Mouse (Mus musculus): ENCODE data around the gene Gm20388.

DNA sequence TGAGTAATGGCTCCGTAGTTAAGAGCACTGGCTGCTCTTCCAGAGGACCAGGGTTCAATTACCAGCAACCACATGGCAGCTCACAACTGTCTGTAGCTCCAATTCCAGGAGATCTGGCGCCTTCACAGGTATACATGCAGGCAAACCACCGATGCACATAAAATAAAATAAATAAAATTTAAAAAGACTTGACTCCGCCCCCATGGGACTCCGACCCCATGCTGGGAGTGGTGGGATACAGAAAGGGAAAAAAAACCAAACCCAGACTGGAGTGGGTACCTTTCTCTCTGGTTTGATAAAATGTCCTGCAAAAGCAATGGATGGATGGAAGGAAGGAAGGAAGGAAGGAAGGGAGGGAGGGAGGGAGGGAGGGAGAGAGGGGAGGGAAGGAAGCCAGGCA, 409.5 kb downstream of the Gm20388 start:
- no peak for TF ChIP-seq CTCF (IDR thresholded peaks at IDR 0.05; ENCODE audit: low read depth)
- no peak for TF ChIP-seq EP300 (IDR thresholded peaks at IDR 0.05; ENCODE audit: low read depth)

All from liver, embryonic 14.5 days (tissue).